Mouse (Mus musculus) stomach, embryonic 14.5 days (tissue): ENCODE results near the gene Trim26. TPM values are rescaled to one million over a fixed set of nuclear protein-coding genes. Genes with fewer than 3 reads are reported as not detected.
A peak's percentile ranks its signal among the peaks of the same experiment; 100 is the strongest.
"Not testable (repeated sequence)": the region's sequence is repeated elsewhere in the genome, so short reads cannot be mapped to it uniquely, and the experiment has no call there.

Experiments
- ATAC-seq: fragments of 200-750 bp; cut with Nextera tagmentation; 2 replicates; pipeline ENCODE4 v1.8.0; 2017; ENCODE audit warnings: low read depth, moderate TSS enrichment; ENCODE audit not compliant: insufficient number of reproducible peaks, insufficient read depth, low FRiP score
- H3K27ac ChIP-seq: fragments of 300-500 bp; sonication (generic); 2 replicates; pipeline ENCODE4 v1.5.1; 2014; ENCODE audit warnings: mild to moderate bottlenecking, low read length, moderate library complexity, mixed read lengths
- H3K27me3 ChIP-seq: fragments of 300-500 bp; sonication (generic); 2 replicates; pipeline ENCODE4 v1.6.1; 2014; ENCODE audit warnings: low read length, control low read depth, mixed read lengths; ENCODE audit not compliant: control insufficient read depth, insufficient read depth
- H3K36me3 ChIP-seq: fragments of 300-500 bp; sonication (generic); 2 replicates; pipeline ENCODE4 v1.6.1; 2014; ENCODE audit warnings: mild to moderate bottlenecking, control low read depth, low read length, moderate library complexity, mixed read lengths; ENCODE audit not compliant: control insufficient read depth, insufficient read depth
- H3K4me1 ChIP-seq: fragments of 300-500 bp; sonication (generic); 2 replicates; pipeline ENCODE4 v1.6.1; 2014; ENCODE audit warnings: low read length, control low read depth, mixed read lengths; ENCODE audit not compliant: control insufficient read depth, insufficient read depth
- H3K4me2 ChIP-seq: fragments of 300-500 bp; sonication (generic); replicated peaks from 2 replicates; pipeline ENCODE4 v1.6.1; 2014; ENCODE audit warnings: low read depth, low read length, control low read depth
- H3K4me3 ChIP-seq: fragments of 300-500 bp; sonication (generic); 2 replicates; pipeline ENCODE4 v1.5.1; 2014; ENCODE audit warnings: low read depth, low read length, control low read depth
- H3K9ac ChIP-seq: fragments of 300-500 bp; sonication (generic); replicated peaks from 2 replicates; pipeline ENCODE4 v1.6.1; 2014; ENCODE audit warnings: low read depth, mild to moderate bottlenecking, control low read depth, low read length, moderate library complexity, mixed read lengths
- H3K9me3 ChIP-seq: fragments of 300-500 bp; sonication (generic); 2 replicates; pipeline ENCODE4 v1.6.1; 2016; ENCODE audit warnings: low read depth, low read length, control low read depth; ENCODE audit not compliant: control insufficient read depth
- WGBS: fragments of 180-500 bp; shearing (Covaris S2); extraction: QIAGEN DNeasy Blood & Tissue Kit; methylation state at CpG from one replicate; pipeline ENCODE4 v1.1.7; 2014; 5-methylcytosine and 5-hydroxymethylcytosine counted together
- polyA plus RNA-seq: library from polyadenylated mRNA; unstranded; fragments of >200 nt; fragmentation: Nextera tagmentation; extraction: Ambion mirVana; gene quantifications from 2 replicates; pipeline ENCODE4 v1.2.1, GENCODE M21; 2014

The Trim26 gene
- 38.0 and 42.7 TPM in 2 replicates for polyA plus RNA-seq

GRCm38 (mm10) chr17:36836874-36837647, at the start of gene Trim26:
Trim26 (plus strand) TSS chr17:36837134.
- Histone ChIP-seq H3K27me3 (no peaks in the 10 kb centered on the region), H3K4me2 (peak within 1 kb of the TSS; percentile 54), H3K4me1 (peaks cover 11% of the 10 kb centered on the region; the same call in 1 of the 2 replicates), H3K9me3 (no peaks in the 10 kb centered on the region), H3K9ac (peak within 1 kb of the TSS; percentile 82), H3K36me3 (no peaks in the 10 kb centered on the region), H3K4me3 (peak within 1 kb of the TSS; percentile 72), H3K27ac (peak within 1 kb of the TSS; percentile 97)
- WGBS: 1% methylated on average over 57 of the region's 58 CpGs
- peak; percentile 98 for ATAC-seq

GRCm38 (mm10) chr17:36788351-36788750, 48.6 kb upstream of the Trim26 start:
- Histone ChIP-seq H3K36me3 (no peaks in the 10 kb centered on the region), H3K4me3 (no peak overlapping the region), H3K27ac (no peak overlapping the region), H3K4me2 (no peak overlapping the region), H3K27me3 (no peaks in the 10 kb centered on the region), H3K4me1 (no peaks in the 10 kb centered on the region), H3K9me3 (no peaks in the 10 kb centered on the region), H3K9ac (no peak overlapping the region)
- no peak for ATAC-seq
- WGBS: 45% methylated on average over 2 of the region's 2 CpGs

DNA sequence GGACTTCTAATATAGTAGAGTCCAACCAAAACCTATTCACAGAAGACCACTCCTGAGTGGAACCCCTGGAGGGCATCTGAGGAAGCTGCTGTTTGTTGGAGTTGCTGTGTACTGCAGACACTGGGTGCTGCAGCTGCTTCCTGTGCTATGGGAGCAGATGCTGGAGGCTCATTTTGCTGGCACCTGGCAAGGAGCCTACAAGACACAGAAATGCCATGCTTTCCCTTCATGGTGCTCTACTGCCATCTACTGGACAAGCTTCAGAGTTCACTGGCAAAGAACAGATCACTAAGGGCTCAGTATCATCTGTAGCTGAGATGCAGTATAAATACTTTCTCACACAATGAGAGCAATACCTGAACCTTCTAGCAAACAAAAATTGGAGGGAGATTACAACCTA, 48.1 kb upstream of the Trim26 start:
- not testable (repeated sequence) for H3K27ac ChIP-seq, H3K4me1 ChIP-seq, H3K4me2 ChIP-seq, H3K9ac ChIP-seq, H3K36me3 ChIP-seq, H3K9me3 ChIP-seq, H3K4me3 ChIP-seq, H3K27me3 ChIP-seq
- ATAC-seq: 0 out of 2 replicates have a peak, but pooled peaks have one; percentile 18

GRCm38 (mm10) chr17:36799493-36799892, 37.4 kb upstream of the Trim26 start:
- no peaks in the 10 kb centered on the region for H3K27me3 ChIP-seq
- no peak overlapping the region for H3K4me2 ChIP-seq
- H3K36me3 ChIP-seq: no peaks in the 10 kb centered on the region
- H3K9me3 ChIP-seq: no peaks in the 10 kb centered on the region
- H3K27ac ChIP-seq: no peak overlapping the region
- no peak for ATAC-seq
- 67% methylated on average over 10 of the region's 10 CpGs for WGBS
- H3K4me1 ChIP-seq: no peaks in the 10 kb centered on the region
- no peak overlapping the region for H3K4me3 ChIP-seq
- H3K9ac ChIP-seq: no peak overlapping the region

- not testable (repeated sequence) for H3K9ac ChIP-seq, ATAC-seq, H3K4me3 ChIP-seq
Measured at GRCm38 (mm10) chr17:36799921-36800462, 36.9 kb upstream of the Trim26 start.

GRCm38 (mm10) chr17:36811871-36812270, 25.1 kb upstream of the Trim26 start, which contains the start of gene H2-M10.6:
H2-M10.6 (plus strand) TSS chr17:36812171.
- ATAC-seq: no peak
- Histone ChIP-seq H3K27me3 (no peaks in the 10 kb centered on the region), H3K4me3 (no peak within 1 kb of the TSS), H3K36me3 (no peaks in the 10 kb centered on the region), H3K27ac (no peak within 1 kb of the TSS), H3K4me2 (no peak within 1 kb of the TSS), H3K9ac (no peak within 1 kb of the TSS), H3K9me3 (no peaks in the 10 kb centered on the region), H3K4me1 (no peaks in the 10 kb centered on the region)

More at GRCm38 (mm10) chr17:36799921-36800462, 36.9 kb upstream of the Trim26 start:
- H3K4me1 ChIP-seq, H3K4me2 ChIP-seq, H3K27ac ChIP-seq, H3K36me3 ChIP-seq, H3K9me3 ChIP-seq, H3K27me3 ChIP-seq: not testable (repeated sequence)
- WGBS: 16% methylated on average over 4 of the region's 4 CpGs

DNA sequence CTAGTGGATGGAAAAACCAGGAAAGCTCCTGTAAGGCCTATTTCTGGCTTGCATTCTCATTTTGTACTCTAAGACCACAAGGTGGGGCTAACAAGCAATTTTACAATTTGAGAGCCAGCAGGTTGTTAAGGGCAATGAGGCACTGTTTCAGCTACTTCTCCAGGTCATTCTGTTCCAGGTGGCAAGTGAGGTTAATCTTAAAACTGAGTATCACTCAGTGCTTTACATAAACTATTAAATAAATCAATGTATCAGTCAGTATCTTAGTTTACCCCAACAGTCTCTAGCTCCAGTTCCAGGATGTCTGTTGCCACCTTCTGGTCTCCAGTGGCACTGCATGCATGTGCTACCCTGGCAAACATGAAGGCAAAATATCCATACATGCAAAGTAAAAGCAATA, 12.9 kb upstream of the Trim26 start:
- no peak overlapping the region for H3K9ac ChIP-seq
- no peak overlapping the region for H3K4me3 ChIP-seq
- no peaks in the 10 kb centered on the region for H3K9me3 ChIP-seq
- H3K4me1 ChIP-seq: no peaks in the 10 kb centered on the region
- ATAC-seq: no peak
- no peak overlapping the region for H3K4me2 ChIP-seq
- H3K27me3 ChIP-seq: no peaks in the 10 kb centered on the region
- H3K36me3 ChIP-seq: no peaks in the 10 kb centered on the region
- H3K27ac ChIP-seq: no peak overlapping the region

- WGBS: 23% methylated on average over 4 of the region's 4 CpGs
Measured at GRCm38 (mm10) chr17:36825525-36825924, 11.4 kb upstream of the Trim26 start.

More at GRCm38 (mm10) chr17:36825525-36825924, 11.4 kb upstream of the Trim26 start:
- Histone ChIP-seq H3K4me1 (no peaks in the 10 kb centered on the region), H3K4me3 (no peak overlapping the region), H3K9ac (no peak overlapping the region), H3K36me3 (no peaks in the 10 kb centered on the region), H3K9me3 (no peaks in the 10 kb centered on the region), H3K27ac (no peak overlapping the region), H3K4me2 (no peak overlapping the region), H3K27me3 (no peaks in the 10 kb centered on the region)
- ATAC-seq: no peak
